Mouse (Mus musculus): Measurements from ENCODE around the gene Krt78. TPM values are rescaled to one million over a fixed set of nuclear protein-coding genes. Genes with fewer than 3 reads are reported as not detected.

The Krt78 gene
- polyA plus RNA-seq, 1 experiment from 2014 or later, result 0.08 TPM

DNA sequence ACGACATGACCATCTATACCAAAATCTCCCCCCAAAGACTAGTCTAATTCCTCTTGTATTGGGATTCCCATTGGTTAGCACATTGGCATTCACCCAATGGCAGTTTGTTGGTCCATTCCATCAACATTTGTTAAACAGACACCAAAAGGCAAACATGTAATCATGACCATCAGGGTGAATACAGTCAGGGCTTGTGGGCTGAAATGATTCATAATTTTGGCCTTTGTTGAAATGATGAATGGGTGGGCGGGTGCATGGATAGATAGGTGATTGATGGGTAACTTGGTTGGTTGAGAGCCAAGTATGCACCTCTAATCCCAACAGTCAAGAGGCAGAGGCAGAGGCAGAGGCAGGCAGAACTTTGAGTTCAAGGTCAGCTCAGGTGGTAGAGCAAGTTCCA lies 38.0 kb downstream of the Krt78 start:
- 81% methylated on average over 2 of the region's 2 CpGs for WGBS
- Histone ChIP-seq H3K27ac (ENCODE audit: low read depth, low read length) (no peak overlapping the region), H3K9ac (ENCODE audit: low read depth, low read length) (no peak overlapping the region), H3K9me3 (ENCODE audit: control insufficient read depth, low read length) (no peaks in the 10 kb centered on the region), H3K4me3 (ENCODE audit: low read length) (no peak overlapping the region), H3K4me1 (ENCODE audit: control insufficient read depth, insufficient read depth, low read depth, low read length) (no peaks in the 10 kb centered on the region), H3K36me3 (ENCODE audit: control insufficient read depth, insufficient read depth, low read length) (no peaks in the 10 kb centered on the region), H3K4me2 (ENCODE audit: low read length) (no peak overlapping the region), H3K27me3 (replicated peaks; ENCODE audit: control insufficient read depth, insufficient read depth, low read length) (no peaks in the 10 kb centered on the region; the same call in 1 of the 2 replicates)
- no peak for ATAC-seq

GRCm38 (mm10) chr15:101904849-101905248 lies 49.2 kb downstream of the Krt78 start:
- Histone ChIP-seq H3K4me3 (ENCODE audit: low read length) (no peak overlapping the region), H3K36me3 (ENCODE audit: control insufficient read depth, insufficient read depth, low read length) (no peaks in the 10 kb centered on the region), H3K27me3 (replicated peaks; ENCODE audit: control insufficient read depth, insufficient read depth, low read length) (no peaks in the 10 kb centered on the region), H3K9me3 (ENCODE audit: control insufficient read depth, low read length) (no peaks in the 10 kb centered on the region), H3K27ac (ENCODE audit: low read depth, low read length) (no peak overlapping the region), H3K4me1 (ENCODE audit: control insufficient read depth, insufficient read depth, low read depth, low read length) (no peaks in the 10 kb centered on the region), H3K9ac (ENCODE audit: low read depth, low read length) (no peak overlapping the region), H3K4me2 (ENCODE audit: low read length) (no peak overlapping the region)
- WGBS, result 86% methylated on average over 5 of the region's 5 CpGs
- no peak for ATAC-seq

- WGBS, result 50% methylated on average over 12 of the region's 12 CpGs
- ATAC-seq, result no peak
- Histone ChIP-seq H3K4me3 (ENCODE audit: low read length) (no peak overlapping the region), H3K4me1 (ENCODE audit: control insufficient read depth, insufficient read depth, low read depth, low read length) (no peaks in the 10 kb centered on the region), H3K4me2 (ENCODE audit: low read length) (no peak overlapping the region), H3K36me3 (ENCODE audit: control insufficient read depth, insufficient read depth, low read length) (no peaks in the 10 kb centered on the region), H3K27ac (ENCODE audit: low read depth, low read length) (no peak overlapping the region), H3K27me3 (replicated peaks; ENCODE audit: control insufficient read depth, insufficient read depth, low read length) (no peaks in the 10 kb centered on the region), H3K9me3 (ENCODE audit: control insufficient read depth, low read length) (no peaks in the 10 kb centered on the region), H3K9ac (ENCODE audit: low read depth, low read length) (no peak overlapping the region)
Measured at GRCm38 (mm10) chr15:101902171-101903149, 51.6 kb downstream of the Krt78 start.

Other genes starting within 250 kb of the Krt78 start
- gene Krt5, start 241.4 kb downstream of the Krt78 start, polyA plus RNA-seq (2015; fragmentation: Nextera tagmentation; extraction: Ambion mirVana), result 0.15 and 0.22 TPM in 2 replicates
- 1.7 and 1.8 TPM in 2 replicates for gene Krt71, start 211.2 kb downstream of the Krt78 start, polyA plus RNA-seq (2015; fragmentation: Nextera tagmentation; extraction: Ambion mirVana)
- 0.24 and 0.38 TPM in 2 replicates for gene Krt72, start 167.8 kb downstream of the Krt78 start, polyA plus RNA-seq (2015; fragmentation: Nextera tagmentation; extraction: Ambion mirVana)
- 1.9 and 2.0 TPM in 2 replicates for gene Krt73, start 151.9 kb downstream of the Krt78 start, polyA plus RNA-seq (2015; fragmentation: Nextera tagmentation; extraction: Ambion mirVana)
- gene Krt2, start 136.1 kb downstream of the Krt78 start, polyA plus RNA-seq (2015; fragmentation: Nextera tagmentation; extraction: Ambion mirVana), result 0.20 TPM in 1 of 2 replicates, not detected in the other
- gene Krt1, start 103.5 kb downstream of the Krt78 start, polyA plus RNA-seq (2015; fragmentation: Nextera tagmentation; extraction: Ambion mirVana), result 15.6 and 16.9 TPM in 2 replicates
- 0.53 and 0.56 TPM in 2 replicates for gene Krt77, start 84.6 kb downstream of the Krt78 start, polyA plus RNA-seq (2015; fragmentation: Nextera tagmentation; extraction: Ambion mirVana)
- gene Krt76, start 61.4 kb downstream of the Krt78 start, polyA plus RNA-seq (2015; fragmentation: Nextera tagmentation; extraction: Ambion mirVana), result not detected in 2 replicates
- 0.09 TPM in 1 of 2 replicates, not detected in the other for gene Krt4, start 29.6 kb downstream of the Krt78 start, polyA plus RNA-seq (2015; fragmentation: Nextera tagmentation; extraction: Ambion mirVana)
- gene Krt79, start 14.0 kb downstream of the Krt78 start, polyA plus RNA-seq (2015; fragmentation: Nextera tagmentation; extraction: Ambion mirVana), result 0.65 and 0.83 TPM in 2 replicates
- 5.4 and 6.2 TPM in 2 replicates for gene Krt8, start 50.2 kb upstream of the Krt78 start, polyA plus RNA-seq (2015; fragmentation: Nextera tagmentation; extraction: Ambion mirVana)
- gene Krt18, start 73.9 kb upstream of the Krt78 start, polyA plus RNA-seq (2015; fragmentation: Nextera tagmentation; extraction: Ambion mirVana), result 11.8 and 13.6 TPM in 2 replicates
- 76.0 and 84.8 TPM in 2 replicates for gene Eif4b, start 119.5 kb upstream of the Krt78 start, polyA plus RNA-seq (2015; fragmentation: Nextera tagmentation; extraction: Ambion mirVana)
- gene Tns2, start 146.1 kb upstream of the Krt78 start, polyA plus RNA-seq (2015; fragmentation: Nextera tagmentation; extraction: Ambion mirVana), result 8.7 and 14.9 TPM in 2 replicates
- 105 and 108 TPM in 2 replicates for gene Spryd3, start 181.9 kb upstream of the Krt78 start, polyA plus RNA-seq (2015; fragmentation: Nextera tagmentation; extraction: Ambion mirVana)
- 3.9 and 4.4 TPM in 2 replicates for gene Igfbp6, start 190.1 kb upstream of the Krt78 start, polyA plus RNA-seq (2015; fragmentation: Nextera tagmentation; extraction: Ambion mirVana)
- gene Soat2, start 196.2 kb upstream of the Krt78 start, polyA plus RNA-seq (2015; fragmentation: Nextera tagmentation; extraction: Ambion mirVana), result not detected in 2 replicates
- gene Zfp740, start 249.0 kb upstream of the Krt78 start, polyA plus RNA-seq (2015; fragmentation: Nextera tagmentation; extraction: Ambion mirVana), result 39.6 and 51.0 TPM in 2 replicates